Mouse (Mus musculus): ENCODE data around the gene Pkp4. TPM values are rescaled to one million over a fixed set of nuclear protein-coding genes. Genes with fewer than 3 reads are reported as not detected.

Gene Pkp4
- polyA plus RNA-seq, 1 experiment from 2014 or later: 14.7 TPM

DNA sequence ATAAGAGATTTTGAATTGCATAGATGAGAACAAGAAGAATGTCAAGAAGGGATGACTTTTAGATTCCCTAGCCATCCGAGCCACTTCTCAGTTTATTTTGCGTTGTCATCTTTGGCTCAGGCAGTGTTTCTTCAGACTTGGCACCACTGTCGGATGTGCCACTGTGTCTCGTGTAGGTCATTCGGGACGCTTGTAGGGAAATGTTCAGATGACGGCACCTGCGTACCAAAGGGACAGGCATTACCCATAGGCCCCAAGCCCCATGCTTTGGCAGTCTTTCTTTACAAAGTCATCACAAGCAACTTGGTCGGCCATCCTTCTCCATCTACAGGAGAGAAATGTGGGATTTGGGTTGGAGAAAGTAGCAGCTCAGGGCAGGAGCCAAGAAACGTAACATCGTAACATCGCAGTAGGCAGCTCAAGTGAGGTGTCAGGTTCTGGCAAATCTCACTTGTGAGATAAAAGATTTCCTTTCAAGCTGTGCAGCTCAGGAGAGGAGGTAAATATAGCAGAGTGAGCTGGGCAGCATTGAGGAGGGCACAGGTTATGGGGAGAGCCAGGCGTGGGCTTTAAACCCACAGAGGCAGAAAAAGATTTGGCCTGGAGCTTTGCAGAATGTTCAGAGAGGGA, 72.8 kb downstream of the Pkp4 start:
- H3K4me3 ChIP-seq: no peak overlapping the region
- no peak overlapping the region for H3K27ac ChIP-seq
- no peaks in the 10 kb centered on the region for H3K27me3 ChIP-seq (ENCODE audit: insufficient read depth, poor library complexity, severe bottlenecking)
- H3K4me1 ChIP-seq (replicated peaks): 0 out of 2 replicates have a peak, but pooled peaks cover 4% of the 10 kb centered on the region
- peaks cover 18% of the 10 kb centered on the region for H3K36me3 ChIP-seq
- no peak for DNase-seq (ENCODE audit: low spot score)
- 96% methylated on average over 13 of the region's 13 CpGs for WGBS
- no peaks in the 10 kb centered on the region for H3K9me3 ChIP-seq

DNA sequence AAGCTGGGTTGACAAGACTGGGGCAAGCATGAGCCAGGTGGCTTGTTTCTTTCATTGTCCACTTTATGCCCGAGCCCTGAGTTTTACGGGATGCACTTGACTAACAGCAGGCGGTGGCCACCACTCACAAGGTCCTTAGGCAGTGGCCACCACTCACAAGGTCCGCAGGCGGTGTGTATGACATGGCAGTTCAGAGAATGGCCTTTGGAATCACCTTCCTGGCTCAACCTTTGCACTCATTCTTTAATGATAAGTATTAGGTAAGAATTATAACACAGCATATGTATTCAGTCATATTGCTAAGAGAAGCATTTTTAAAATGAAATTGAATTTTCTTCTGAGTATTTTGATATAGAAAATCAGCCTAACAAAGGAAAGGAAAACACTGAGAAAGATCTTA, 73.3 kb downstream of the Pkp4 start:
- Histone ChIP-seq H3K9me3 (no peaks in the 10 kb centered on the region), H3K4me3 (no peak overlapping the region), H3K27ac (no peak overlapping the region), H3K4me1 (replicated peaks) (0 out of 2 replicates have a peak, but pooled peaks cover 3% of the 10 kb centered on the region), H3K27me3 (ENCODE audit: insufficient read depth, poor library complexity, severe bottlenecking) (no peaks in the 10 kb centered on the region), H3K36me3 (peaks cover 21% of the 10 kb centered on the region)
- 96% methylated on average over 5 of the region's 5 CpGs for WGBS
- DNase-seq (ENCODE audit: low spot score): no peak

DNA sequence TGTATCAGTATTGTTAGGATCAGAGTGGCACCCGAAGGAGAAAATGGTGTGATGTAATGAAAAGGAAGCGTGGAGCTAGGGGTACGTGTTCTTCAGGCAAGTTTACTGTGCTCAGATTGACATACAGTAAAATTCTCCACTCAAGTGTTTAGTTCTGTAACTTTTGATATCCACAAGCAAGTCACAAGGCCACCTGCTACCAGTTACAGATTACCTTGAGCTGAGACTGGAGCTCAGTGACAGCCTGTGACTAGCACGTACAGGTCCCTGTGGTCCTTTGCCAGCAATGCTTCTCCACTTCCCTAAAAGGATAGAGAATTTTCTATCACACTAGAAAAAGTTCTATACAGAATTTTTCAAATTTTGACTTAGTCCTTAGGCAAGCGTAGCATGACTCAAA, 73.9 kb downstream of the Pkp4 start:
- DNase-seq (ENCODE audit: low spot score): no peak
- WGBS: 95% methylated on average over 5 of the region's 5 CpGs
- Histone ChIP-seq H3K4me1 (replicated peaks) (no peaks in the 10 kb centered on the region), H3K36me3 (peaks cover 21% of the 10 kb centered on the region), H3K9me3 (no peaks in the 10 kb centered on the region), H3K27me3 (ENCODE audit: insufficient read depth, poor library complexity, severe bottlenecking) (no peaks in the 10 kb centered on the region), H3K27ac (no peak overlapping the region), H3K4me3 (no peak overlapping the region)

DNA sequence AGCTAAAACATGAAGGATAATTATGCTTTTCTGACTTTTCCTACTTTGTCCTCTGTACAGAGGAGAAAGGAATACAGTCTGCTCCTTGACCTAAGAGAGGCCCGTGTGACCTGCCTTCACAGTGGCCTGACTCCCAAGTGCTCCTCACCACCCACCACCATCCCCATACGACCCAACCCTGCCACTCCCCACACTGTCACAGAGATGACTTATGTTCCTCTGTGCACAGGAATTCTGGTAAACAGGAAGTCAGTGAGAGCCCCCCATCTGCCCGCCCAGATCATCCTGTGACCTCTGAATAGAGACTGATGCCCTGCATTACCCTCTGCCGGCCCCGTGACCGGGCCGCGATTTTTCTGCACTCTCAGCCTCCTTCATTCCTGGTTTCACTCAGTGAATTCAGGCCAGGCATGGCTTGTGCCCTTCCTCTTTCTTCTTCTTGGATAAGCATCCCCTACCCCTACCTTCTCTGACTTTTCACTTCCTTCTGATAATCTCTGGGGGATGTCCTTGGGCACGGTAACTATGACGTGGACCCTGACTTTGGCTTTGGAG, 79.3 kb downstream of the Pkp4 start:
- H3K36me3 ChIP-seq: peaks cover 30% of the 10 kb centered on the region
- H3K27ac ChIP-seq: no peak overlapping the region
- 83% methylated on average over 10 of the region's 10 CpGs for WGBS
- 0 out of 2 replicates have a peak, but pooled peaks cover 4% of the 10 kb centered on the region for H3K4me1 ChIP-seq (replicated peaks)
- H3K27me3 ChIP-seq (ENCODE audit: insufficient read depth, poor library complexity, severe bottlenecking): no peaks in the 10 kb centered on the region
- H3K4me3 ChIP-seq: no peak overlapping the region
- H3K9me3 ChIP-seq: no peaks in the 10 kb centered on the region
- DNase-seq (ENCODE audit: low spot score): no peak

DNA sequence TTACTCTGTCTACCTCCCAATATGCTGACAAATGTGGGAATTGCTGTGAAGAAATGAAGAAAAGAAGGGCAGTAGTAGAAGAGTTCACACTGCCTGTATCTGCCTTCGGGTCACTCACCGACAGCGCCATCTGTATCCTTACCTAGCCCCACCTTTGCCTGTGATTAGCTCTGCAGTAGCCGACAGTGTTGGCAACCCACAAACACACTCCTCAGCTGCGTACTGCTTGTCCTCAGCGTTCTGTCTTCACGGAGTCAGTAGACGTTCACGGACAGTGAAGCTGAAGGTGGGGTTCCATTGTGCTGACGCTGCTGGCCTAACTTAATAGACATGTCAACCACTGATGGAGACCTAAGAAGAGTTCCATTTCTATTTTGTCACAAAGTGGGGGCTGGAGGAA, 81.5 kb downstream of the Pkp4 start:
- WGBS: 94% methylated on average over 10 of the region's 10 CpGs
- Histone ChIP-seq H3K27ac (no peak overlapping the region), H3K36me3 (peaks cover 29% of the 10 kb centered on the region), H3K4me1 (replicated peaks) (0 out of 2 replicates have a peak, but pooled peaks cover 4% of the 10 kb centered on the region), H3K9me3 (no peaks in the 10 kb centered on the region), H3K4me3 (no peak overlapping the region), H3K27me3 (ENCODE audit: insufficient read depth, poor library complexity, severe bottlenecking) (no peaks in the 10 kb centered on the region)
- no peak for DNase-seq (ENCODE audit: low spot score)

DNA sequence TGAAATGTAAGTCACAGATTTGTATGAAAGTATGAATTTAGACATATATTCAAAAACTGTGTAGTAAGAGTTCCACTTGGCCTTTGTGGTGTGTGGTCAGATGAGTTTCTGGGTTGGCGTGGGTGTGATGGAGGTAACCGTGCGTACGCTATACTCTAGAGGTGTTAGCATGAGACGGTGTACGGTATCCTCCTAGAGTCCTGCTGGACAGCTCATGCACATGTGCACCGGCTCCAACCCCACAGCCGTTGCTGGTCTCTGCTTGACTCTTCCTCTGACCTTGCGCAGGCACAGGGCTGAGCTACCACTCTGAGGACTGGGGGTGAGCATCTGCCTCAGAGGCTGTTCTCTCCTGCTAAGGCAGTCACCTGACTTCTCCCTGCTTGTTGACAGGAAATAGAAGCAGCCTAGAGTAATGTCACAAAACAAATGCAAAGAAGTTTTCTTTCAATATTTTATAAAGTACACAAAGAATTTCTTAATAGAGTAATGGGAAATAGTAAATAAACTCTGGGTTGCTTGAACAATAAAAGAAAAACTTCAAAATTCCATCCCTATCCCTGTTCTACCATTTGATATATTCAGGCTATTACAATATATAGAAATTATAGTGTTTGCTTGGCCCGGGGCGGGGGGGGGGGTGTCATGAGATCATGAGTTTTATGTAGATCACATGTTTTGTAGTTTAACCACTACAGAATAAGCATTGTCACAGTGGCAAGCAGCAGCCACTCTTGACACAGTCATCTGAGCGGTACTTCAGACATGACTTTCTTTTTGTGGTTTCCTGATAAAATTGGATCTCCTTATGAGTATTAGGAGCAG, 83.8 kb downstream of the Pkp4 start:
- Histone ChIP-seq H3K27me3 (ENCODE audit: insufficient read depth, poor library complexity, severe bottlenecking) (no peaks in the 10 kb centered on the region), H3K36me3 (peaks cover 16% of the 10 kb centered on the region), H3K4me1 (replicated peaks) (0 out of 2 replicates have a peak, but pooled peaks cover 4% of the 10 kb centered on the region), H3K9me3 (no peaks in the 10 kb centered on the region), H3K27ac (no peak overlapping the region), H3K4me3 (no peak overlapping the region)
- no peak for DNase-seq (ENCODE audit: low spot score)
- 91% methylated on average over 12 of the region's 12 CpGs for WGBS

DNA sequence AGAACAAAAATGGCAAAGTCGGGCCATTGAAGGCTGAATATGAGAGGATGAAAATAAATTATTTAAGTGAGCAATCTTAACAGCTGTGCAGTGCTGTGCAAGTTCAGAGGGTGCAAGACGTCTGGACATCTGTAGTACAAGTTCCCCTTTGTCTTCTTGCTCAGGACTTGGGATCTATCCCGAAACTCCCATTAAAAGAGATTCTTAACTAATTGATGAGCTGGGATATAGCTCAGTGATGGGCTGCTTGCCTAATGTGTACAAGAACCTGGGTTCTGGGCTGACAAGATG, 84.4 kb downstream of the Pkp4 start:
- Histone ChIP-seq H3K27ac (no peak overlapping the region), H3K4me1 (replicated peaks) (0 out of 2 replicates have a peak, but pooled peaks cover 1% of the 10 kb centered on the region), H3K9me3 (no peaks in the 10 kb centered on the region), H3K4me3 (no peak overlapping the region), H3K36me3 (peaks cover 16% of the 10 kb centered on the region), H3K27me3 (ENCODE audit: insufficient read depth, poor library complexity, severe bottlenecking) (no peaks in the 10 kb centered on the region)
- 85% methylated on average over 3 of the region's 3 CpGs for WGBS
- DNase-seq (ENCODE audit: low spot score): no peak

DNA sequence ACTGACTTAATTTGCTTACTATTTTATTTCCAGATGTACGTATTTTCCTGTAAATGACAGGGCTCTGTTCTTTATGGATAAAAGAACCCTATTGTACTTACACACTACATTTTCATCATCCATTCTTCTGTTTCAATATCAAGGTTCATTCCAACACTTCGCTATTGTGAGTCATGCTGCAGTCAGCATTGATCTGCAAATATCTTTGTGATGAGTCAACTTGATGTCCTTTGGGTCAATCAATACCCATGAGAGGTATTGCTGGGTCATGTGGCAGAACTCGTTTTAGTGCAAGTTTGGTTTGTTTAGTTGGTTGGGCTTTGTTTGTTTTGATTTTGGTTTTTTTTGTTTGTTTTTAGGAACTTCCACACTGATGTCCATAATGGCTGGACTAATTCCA, 88.2 kb downstream of the Pkp4 start:
- Histone ChIP-seq H3K36me3 (peaks cover under 1% of the 10 kb centered on the region; the same call in 1 of the 2 replicates), H3K4me1 (replicated peaks) (no peaks in the 10 kb centered on the region), H3K27ac (no peak overlapping the region), H3K9me3 (no peaks in the 10 kb centered on the region), H3K27me3 (ENCODE audit: insufficient read depth, poor library complexity, severe bottlenecking) (no peaks in the 10 kb centered on the region), H3K4me3 (no peak overlapping the region)
- DNase-seq (ENCODE audit: low spot score): no peak
- WGBS: 84% methylated on average over 3 of the region's 3 CpGs

DNA sequence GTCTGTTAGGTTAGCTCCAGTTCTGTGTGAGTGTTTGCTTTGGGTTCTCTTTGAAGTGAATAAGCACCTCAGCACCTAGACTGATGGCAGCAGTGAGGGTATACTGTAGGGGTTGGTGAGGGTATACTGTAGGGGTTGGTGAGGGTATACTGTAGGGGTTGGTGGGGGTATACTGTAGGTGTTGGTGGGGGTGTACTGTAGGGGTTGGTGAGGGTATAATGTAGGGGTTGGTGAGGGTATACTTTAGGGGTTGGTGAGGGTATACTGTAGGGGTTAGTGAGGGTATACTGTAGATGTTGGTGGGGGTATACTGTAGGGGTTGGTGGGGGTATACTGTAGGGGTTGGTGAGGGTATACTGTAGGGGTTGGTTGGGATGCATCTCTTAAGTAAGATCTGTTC, 92.2 kb downstream of the Pkp4 start:
- no peak for DNase-seq (ENCODE audit: low spot score)

DNA sequence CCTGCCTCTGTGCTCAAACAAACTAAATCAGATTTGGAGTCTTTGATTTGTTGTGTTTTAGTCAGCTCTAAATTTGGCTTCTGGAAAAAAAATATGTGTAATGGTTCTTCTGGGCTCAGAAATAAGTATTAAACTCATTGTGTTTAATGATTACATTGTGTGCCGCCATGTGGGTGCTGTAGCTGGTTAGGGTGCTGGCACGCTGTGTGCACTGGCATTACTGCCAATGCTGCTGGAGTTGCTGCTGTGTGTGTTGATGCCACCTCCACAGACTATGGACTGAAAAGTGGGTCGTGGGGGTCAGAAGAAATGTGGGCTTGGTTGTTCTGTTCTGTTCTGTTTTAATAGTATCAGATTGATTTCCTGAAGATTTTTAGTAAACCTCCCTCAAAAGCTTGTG, 92.8 kb downstream of the Pkp4 start:
- H3K27me3 ChIP-seq (ENCODE audit: insufficient read depth, poor library complexity, severe bottlenecking): no peaks in the 10 kb centered on the region
- H3K4me3 ChIP-seq: no peak overlapping the region
- 95% methylated on average over 3 of the region's 3 CpGs for WGBS
- no peak overlapping the region for H3K27ac ChIP-seq
- H3K4me1 ChIP-seq (replicated peaks): peaks cover under 1% of the 10 kb centered on the region; the same call in 1 of the 2 replicates
- H3K9me3 ChIP-seq: no peaks in the 10 kb centered on the region
- no peaks in the 10 kb centered on the region for H3K36me3 ChIP-seq
- no peak for DNase-seq (ENCODE audit: low spot score)

More for the DNA sequence above, 92.2 kb downstream of the Pkp4 start:
- H3K9me3 ChIP-seq: no peaks in the 10 kb centered on the region
- no peak overlapping the region for H3K4me3 ChIP-seq
- H3K36me3 ChIP-seq: no peaks in the 10 kb centered on the region
- no peak overlapping the region for H3K27ac ChIP-seq
- no peaks in the 10 kb centered on the region for H3K27me3 ChIP-seq (ENCODE audit: insufficient read depth, poor library complexity, severe bottlenecking)
- no peaks in the 10 kb centered on the region for H3K4me1 ChIP-seq (replicated peaks)

DNA sequence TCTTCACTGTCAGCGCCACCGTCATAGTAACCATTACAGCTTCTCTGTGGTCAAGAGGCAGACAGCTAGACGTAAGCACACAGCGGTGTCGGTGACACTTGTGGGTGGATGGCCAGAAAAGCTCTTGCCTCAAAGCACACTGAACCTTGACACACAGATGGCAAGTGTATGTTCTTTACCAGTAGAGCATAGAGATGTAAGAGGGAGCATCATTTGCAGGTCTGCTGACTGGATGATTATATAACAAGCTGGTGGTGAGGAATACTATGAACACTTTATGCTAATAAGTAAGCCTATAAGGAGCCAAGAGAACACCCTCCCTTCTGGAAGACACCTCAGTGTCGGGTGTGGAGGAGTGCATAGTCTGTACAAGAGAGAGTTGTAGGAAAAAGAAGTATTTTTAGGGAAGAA, 98.2 kb downstream of the Pkp4 start:
- Histone ChIP-seq H3K27ac (no peak overlapping the region), H3K9me3 (no peaks in the 10 kb centered on the region), H3K4me1 (replicated peaks) (peaks cover 7% of the 10 kb centered on the region; the same call in 1 of the 2 replicates), H3K4me3 (no peak overlapping the region), H3K36me3 (no peaks in the 10 kb centered on the region), H3K27me3 (ENCODE audit: insufficient read depth, poor library complexity, severe bottlenecking) (no peaks in the 10 kb centered on the region)
- WGBS: 78% methylated on average over 6 of the region's 6 CpGs
- no peak for DNase-seq (ENCODE audit: low spot score)

DNA sequence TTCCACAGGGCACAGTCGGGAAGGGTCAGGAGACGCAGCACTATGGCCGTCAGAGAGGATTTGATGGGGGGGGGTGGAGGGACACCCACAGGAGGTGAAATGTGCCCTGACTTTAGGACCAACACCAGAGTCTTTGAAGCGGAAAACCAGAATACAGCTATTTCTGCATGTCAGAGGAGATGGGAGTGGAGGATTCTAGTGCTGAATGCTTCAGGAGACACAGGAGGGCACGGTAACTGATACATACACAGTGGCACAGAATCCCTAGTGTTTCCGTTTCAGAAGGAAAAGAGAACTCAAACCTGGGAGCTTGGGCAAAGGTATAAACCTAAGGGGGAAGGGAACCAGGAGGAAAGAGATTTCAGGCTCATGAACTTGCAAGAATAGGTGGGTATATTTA, 98.7 kb downstream of the Pkp4 start:
- H3K27ac ChIP-seq: no peak overlapping the region
- no peaks in the 10 kb centered on the region for H3K27me3 ChIP-seq (ENCODE audit: insufficient read depth, poor library complexity, severe bottlenecking)
- no peaks in the 10 kb centered on the region for H3K36me3 ChIP-seq
- H3K9me3 ChIP-seq: no peaks in the 10 kb centered on the region
- DNase-seq (ENCODE audit: low spot score): no peak
- no peak overlapping the region for H3K4me3 ChIP-seq
- peaks cover 7% of the 10 kb centered on the region; the same call in 1 of the 2 replicates for H3K4me1 ChIP-seq (replicated peaks)
- 88% methylated on average over 6 of the region's 6 CpGs for WGBS

DNA sequence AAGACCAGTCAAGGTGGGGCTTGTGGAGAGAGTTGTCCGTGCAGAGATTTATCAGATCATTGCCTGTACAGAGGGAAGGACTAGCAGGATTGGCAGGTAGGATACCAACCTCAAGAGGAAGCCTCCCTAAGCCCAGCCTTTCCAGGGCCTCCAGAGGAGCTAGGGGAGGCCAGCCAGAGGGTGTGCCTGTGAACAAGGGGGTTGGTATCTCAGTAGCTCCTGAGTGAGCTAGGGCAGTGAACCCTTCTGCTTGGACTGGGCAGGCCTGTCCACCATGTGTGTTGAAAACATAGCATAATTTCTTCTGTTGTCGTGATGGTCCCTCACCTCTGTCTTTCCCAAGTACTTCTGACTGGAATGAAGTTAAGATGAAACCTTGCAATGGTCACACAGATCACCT, 100.6 kb downstream of the Pkp4 start:
- H3K27ac ChIP-seq: no peak overlapping the region
- H3K4me1 ChIP-seq (replicated peaks): peaks cover 7% of the 10 kb centered on the region; the same call in 1 of the 2 replicates
- WGBS: 87% methylated on average over 2 of the region's 2 CpGs
- no peaks in the 10 kb centered on the region for H3K9me3 ChIP-seq
- H3K4me3 ChIP-seq: no peak overlapping the region
- no peaks in the 10 kb centered on the region for H3K36me3 ChIP-seq
- no peak for DNase-seq (ENCODE audit: low spot score)
- H3K27me3 ChIP-seq (ENCODE audit: insufficient read depth, poor library complexity, severe bottlenecking): no peaks in the 10 kb centered on the region
